Mouse (Mus musculus) G1E (cell line): ENCODE data around the gene Tsks.

ENCODE experiments used
- CTCF ChIP-seq: IDR thresholded peaks from 2 replicates; pipeline ENCODE4 v1.5.1; 2012; ENCODE audit warnings: low read depth, low read length, inconsistent platforms, mixed read lengths
- GATA1 ChIP-seq: IDR thresholded peaks from 2 replicates; pipeline ENCODE4 v1.6.1; 2012; ENCODE audit warnings: borderline replicate concordance, low read length, inconsistent platforms, mixed read lengths
- POLR2AphosphoS5 ChIP-seq: IDR thresholded peaks from 2 replicates; pipeline ENCODE4 v1.6.1; 2012; ENCODE audit warnings: low read depth, low read length, inconsistent platforms; ENCODE audit not compliant: insufficient replicate concordance
- TAL1 ChIP-seq: conservative IDR thresholded peaks from 2 replicates; pipeline ENCODE4 v1.6.1; 2012; ENCODE audit warnings: low read depth, low read length, inconsistent platforms, mixed read lengths

- TF ChIP-seq CTCF = no peak
- TF ChIP-seq GATA1 = no peak
- TF ChIP-seq POLR2AphosphoS5 = no peak
- TF ChIP-seq TAL1 = no peak
Measured at GRCm38 (mm10) chr7:45006503-45006902, 63.5 kb downstream of the Tsks start.
